Mouse (Mus musculus) testis, postnatal 10 days (tissue): Measurements from ENCODE around the gene Prkar2b.

Source experiments
- DNase-seq: peaks from one replicate; pipeline ENCODE4 v3.0.0; 2021; ENCODE audit warnings: low spot score

Gene Prkar2b

DNA sequence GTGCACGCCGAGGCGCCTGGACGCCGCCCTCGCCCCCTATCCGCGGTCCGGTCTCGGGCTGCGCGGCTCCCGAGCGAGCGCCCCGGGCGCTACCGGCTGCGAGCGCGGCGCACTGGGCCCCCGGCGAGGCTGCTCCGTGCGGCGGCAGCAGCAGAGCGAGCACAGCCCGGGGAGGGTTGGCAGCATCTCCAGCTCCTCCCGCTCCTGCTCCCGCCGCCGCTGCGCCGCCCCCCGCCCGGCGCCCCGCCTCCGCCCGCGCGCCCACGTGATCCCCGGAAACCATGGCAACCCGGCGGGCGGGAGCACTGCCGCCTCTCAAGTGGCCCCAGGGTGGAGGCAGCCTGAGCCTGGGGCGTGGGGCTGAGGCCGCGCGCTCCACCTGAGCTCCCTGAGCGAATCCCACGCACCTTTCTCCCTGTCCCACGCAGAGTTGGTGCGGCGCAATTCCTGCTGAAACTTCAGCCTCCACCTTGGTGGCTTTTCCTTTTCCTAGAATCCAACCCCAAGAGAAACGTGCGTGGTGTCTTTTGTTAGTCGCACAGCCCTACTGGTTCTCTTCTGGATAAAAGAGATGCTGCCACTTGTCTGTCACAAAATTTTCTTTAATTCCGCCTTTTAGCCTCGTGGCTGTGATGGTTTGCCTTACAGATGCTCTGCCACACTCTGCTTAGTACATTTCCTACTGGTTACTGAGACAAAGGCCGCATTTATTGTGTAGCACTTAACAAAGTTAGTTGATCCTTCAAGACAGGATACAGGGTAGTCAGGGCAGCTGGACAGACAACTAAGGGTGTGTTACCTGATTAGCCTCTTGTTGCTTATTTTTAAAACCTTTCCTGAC, at the start of gene Prkar2b:
Prkar2b (minus strand) TSS at position 207 of the 841 bp plus-strand sequence.
- peak; percentile 96 for DNase-seq

GRCm38 (mm10) chr12:32109201-32109600, 48.1 kb upstream of the Prkar2b start:
- no peak for DNase-seq

DNA sequence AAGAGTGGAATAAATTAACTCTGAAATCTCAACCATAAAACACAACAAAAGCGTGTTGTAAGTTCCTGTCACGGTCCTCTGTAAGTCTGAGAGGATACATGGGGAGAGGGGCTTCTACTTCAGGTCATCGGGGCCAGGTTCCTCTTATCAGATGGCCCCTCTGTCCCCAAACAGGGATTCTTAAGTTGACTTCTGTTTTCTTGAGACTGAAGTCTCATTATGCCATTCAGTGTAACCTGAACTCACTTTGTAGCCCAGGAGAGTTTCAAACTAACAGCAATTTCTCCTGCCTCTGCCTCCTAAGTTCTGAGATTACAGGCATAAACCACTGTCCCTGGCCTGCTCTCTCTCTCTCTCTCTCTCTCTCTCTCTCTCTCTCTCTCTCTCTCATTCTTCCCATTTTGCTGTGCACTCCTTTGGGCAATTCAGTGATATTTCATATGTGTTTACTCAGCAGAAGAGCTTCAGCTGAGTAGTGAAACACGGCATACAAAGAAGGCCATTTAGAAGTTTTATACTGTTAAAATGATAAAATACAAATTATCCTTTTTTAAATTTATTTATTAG, 43.9 kb upstream of the Prkar2b start:
- DNase-seq, result no peak

- DNase-seq, result peak; percentile 58
These were observed 43.4 kb upstream of the Prkar2b start for GRCm38 (mm10) chr12:32104451-32104862.

DNA sequence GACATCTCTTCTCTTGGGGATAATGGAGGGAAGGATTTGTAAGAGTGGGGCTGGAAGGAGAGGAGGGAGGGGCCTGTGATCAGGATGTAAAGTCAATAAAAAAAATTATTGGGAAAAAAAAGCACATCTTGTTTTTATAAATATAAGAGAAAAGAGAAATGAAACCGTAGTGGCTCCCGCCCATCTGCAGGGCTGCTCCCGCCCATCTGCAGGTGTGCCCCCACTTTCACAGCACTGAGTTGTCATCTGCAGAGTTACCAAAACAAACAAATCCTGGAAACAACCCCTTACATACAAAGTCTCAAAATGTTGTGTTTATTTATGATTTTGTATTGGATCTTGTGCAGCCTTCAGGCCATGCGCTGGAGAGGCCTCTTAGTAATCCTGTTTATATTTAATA, 40.2 kb upstream of the Prkar2b start:
- DNase-seq, result no peak

- DNase-seq, result no peak
These were observed 38.6 kb upstream of the Prkar2b start for GRCm38 (mm10) chr12:32099686-32100206.

GRCm38 (mm10) chr12:32098596-32098995, 37.5 kb upstream of the Prkar2b start:
- no peak for DNase-seq

- DNase-seq, result no peak
These were observed 36.0 kb upstream of the Prkar2b start for GRCm38 (mm10) chr12:32097107-32097506.

DNA sequence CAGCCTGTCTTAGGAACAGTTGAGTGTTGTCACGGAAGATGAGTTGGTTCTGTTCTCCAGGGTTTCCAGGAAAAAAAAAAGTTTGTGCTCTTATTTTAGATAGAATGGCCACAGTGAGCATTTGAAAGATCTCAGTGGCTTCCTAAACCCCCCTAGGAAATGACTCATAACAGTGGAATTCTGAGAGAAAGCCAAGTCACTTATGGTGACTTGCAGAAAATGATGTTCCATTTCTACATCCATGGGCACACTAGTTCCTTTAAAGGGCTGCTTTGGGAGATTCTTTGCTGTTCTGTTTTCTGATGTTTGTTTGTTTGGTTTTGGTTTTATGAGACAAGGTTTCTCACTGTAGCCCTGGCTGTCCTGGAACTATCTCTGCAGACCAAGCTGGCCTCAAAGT, 34.1 kb upstream of the Prkar2b start:
- no peak for DNase-seq

DNA sequence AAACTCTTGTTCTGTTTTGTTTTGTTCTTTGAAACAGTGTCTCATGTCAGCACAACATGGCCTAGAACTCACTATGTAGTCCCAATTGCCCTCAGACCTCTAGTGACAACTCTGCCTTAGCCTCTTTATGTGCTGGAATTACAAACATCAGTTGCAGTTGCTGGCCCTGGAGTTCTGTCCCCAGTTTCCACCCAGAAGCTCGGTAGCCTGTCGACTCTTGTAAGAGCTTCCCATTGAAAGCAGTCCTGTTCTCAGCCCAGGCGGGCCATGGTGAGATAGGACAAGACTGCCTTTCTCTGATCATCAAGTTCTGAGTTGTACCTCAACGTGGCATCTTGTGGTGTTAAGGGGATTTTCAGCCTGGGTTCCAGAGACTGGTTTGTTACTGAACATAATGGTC, 31.4 kb upstream of the Prkar2b start:
- no peak for DNase-seq

GRCm38 (mm10) chr12:32088566-32088965, 27.5 kb upstream of the Prkar2b start:
- no peak for DNase-seq

GRCm38 (mm10) chr12:32087339-32087738, 26.2 kb upstream of the Prkar2b start:
- DNase-seq, result no peak

GRCm38 (mm10) chr12:32086874-32087273, 25.8 kb upstream of the Prkar2b start:
- no peak for DNase-seq

DNA sequence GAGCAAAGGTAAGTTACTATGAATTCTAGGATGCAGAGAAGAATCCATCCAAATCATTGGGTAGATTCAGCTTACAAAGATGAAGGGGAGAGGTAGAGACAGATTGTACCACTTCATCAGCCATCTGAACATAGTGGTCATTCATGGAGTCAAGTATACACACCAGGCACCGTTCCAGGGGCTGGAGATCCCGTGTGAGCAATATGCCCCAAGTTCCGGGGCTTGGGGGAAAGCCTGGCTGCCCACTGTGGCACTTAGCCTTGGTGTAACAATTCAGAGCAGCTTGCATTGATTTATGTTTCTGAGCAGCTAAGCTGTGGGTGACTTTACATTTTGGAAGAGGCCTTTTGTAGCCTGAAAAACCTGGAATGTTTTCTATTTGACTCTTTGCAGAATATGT, 24.8 kb upstream of the Prkar2b start:
- no peak for DNase-seq

DNA sequence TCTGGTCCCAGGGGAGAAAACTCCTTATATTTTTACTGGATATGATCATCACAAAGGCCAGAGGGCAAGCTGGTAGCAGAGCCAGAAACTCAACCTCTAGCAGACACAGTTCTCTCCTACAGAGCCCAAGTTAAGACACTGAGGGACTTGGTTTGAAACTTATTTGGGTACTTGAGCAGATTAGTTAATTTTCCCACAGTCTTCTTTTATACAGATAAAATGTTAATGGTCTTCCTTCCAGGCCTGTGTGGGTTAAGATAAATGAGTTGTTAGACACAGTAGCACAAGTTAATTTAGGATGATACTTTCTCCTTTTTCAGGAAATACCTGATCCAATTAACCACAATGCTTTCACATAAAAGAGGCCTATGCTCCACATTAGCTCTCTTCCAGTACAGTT, 24.1 kb upstream of the Prkar2b start:
- no peak for DNase-seq

DNA sequence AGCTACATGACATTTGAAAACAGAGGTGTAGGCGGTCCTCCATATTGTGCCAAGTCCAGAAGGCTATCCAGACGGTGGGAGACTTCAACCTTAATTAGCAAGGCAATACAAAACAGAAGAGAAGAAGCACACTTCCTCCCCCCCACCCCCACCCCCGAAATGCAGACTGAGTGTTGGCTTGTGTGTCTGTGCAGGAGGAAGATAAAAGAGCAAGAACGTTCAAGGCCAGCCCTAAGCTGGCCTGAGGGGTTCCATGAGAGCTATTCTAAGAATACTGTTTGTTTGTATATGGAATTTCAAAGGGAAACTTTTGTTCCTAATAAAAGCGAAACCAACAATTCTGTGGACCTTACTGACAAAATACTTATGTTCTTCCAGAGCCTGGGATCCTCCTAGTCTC, 23.5 kb upstream of the Prkar2b start:
- DNase-seq, result no peak

DNA sequence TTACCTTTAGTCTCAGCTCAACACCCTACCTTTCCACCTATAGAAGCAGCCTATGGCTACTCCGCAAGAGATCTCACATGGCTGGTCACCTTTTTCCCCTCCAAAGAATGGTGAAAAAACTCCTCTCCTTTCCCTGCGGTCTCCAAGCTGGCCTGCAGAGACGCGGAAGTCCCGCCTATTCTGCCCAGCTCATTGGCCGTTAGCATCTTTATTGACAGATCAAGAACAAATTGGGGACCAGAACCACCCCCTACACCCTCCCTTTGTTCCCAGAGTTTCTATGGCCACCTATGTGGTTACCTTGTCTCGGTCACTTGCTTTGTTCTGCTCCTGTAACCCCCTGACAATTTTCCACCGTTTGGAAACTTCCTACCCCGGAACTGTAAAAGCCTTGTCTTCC, 19.6 kb upstream of the Prkar2b start:
- no peak for DNase-seq

- DNase-seq, result no peak
These were observed 16.3 kb upstream of the Prkar2b start for GRCm38 (mm10) chr12:32077403-32077802.

- DNase-seq, result no peak
These were observed 15.0 kb upstream of the Prkar2b start for GRCm38 (mm10) chr12:32075831-32076715.

DNA sequence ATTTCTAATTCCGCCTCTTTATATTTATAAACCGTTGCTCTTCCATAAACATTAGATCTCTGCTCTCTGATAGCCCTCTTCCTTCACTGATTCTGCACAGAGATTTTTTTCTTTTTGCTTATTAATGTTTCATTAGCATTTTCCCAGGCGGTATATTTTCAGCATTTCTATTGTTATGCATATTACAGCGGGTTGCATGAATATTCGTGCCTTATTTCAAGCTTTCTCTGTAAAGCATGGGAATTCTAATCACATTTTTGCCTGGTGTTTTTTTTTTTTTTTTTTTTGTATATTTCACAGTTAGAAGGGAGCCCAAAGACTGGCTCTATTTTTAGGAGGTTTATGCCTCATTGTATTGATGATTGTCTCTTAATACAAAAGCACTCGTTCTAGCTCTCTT, 13.2 kb upstream of the Prkar2b start:
- no peak for DNase-seq

- no peak for DNase-seq
These were observed 4.9 kb upstream of the Prkar2b start for GRCm38 (mm10) chr12:32066004-32066403.
